Mouse (Mus musculus) neural tube, embryonic 13.5 days (tissue): Measurements from ENCODE around the gene Pck1. TPM values are rescaled to one million over a fixed set of nuclear protein-coding genes. Genes with fewer than 3 reads are reported as not detected.
A peak's percentile ranks its signal among the peaks of the same experiment; 100 is the strongest.
"Not testable (repeated sequence)": the region's sequence is repeated elsewhere in the genome, so short reads cannot be mapped to it uniquely, and the experiment has no call there.

Experiments
- ATAC-seq: fragments of 200-750 bp; cut with Nextera tagmentation; 2 replicates; pipeline ENCODE4 v1.8.0; 2017; ENCODE audit warnings: low read depth, mild to moderate bottlenecking, moderate TSS enrichment, moderate library complexity
- H3K27ac ChIP-seq: fragments of 300-500 bp; sonication (generic); replicated peaks from 2 replicates; pipeline ENCODE4 v1.5.1; 2015; ENCODE audit warnings: moderate library complexity, mild to moderate bottlenecking, inconsistent platforms
- H3K27me3 ChIP-seq: fragments of 300-500 bp; sonication (generic); 2 replicates; pipeline ENCODE4 v1.6.1; 2015; ENCODE audit warnings: mild to moderate bottlenecking, inconsistent platforms
- H3K36me3 ChIP-seq: fragments of 300-500 bp; sonication (generic); 2 replicates; pipeline ENCODE4 v1.6.1; 2015; ENCODE audit warnings: mild to moderate bottlenecking, inconsistent platforms
- H3K4me1 ChIP-seq: fragments of 300-500 bp; sonication (generic); replicated peaks from 2 replicates; pipeline ENCODE4 v1.6.1; 2015; ENCODE audit warnings: inconsistent platforms
- H3K4me2 ChIP-seq: fragments of 300-500 bp; sonication (generic); 2 replicates; pipeline ENCODE4 v1.6.1; 2015; ENCODE audit warnings: inconsistent platforms, mild to moderate bottlenecking, moderate library complexity
- H3K4me3 ChIP-seq: fragments of 300-500 bp; sonication (generic); 2 replicates; pipeline ENCODE4 v1.5.1; 2015; ENCODE audit warnings: mild to moderate bottlenecking, inconsistent platforms
- H3K9ac ChIP-seq: fragments of 300-500 bp; sonication (generic); 2 replicates; pipeline ENCODE4 v1.6.1; 2015; ENCODE audit warnings: moderate library complexity, mild to moderate bottlenecking, inconsistent platforms
- H3K9me3 ChIP-seq: fragments of 300-500 bp; sonication (generic); 2 replicates; pipeline ENCODE4 v1.6.1; 2016; ENCODE audit warnings: inconsistent platforms
- WGBS: fragments of 180-500 bp; shearing (Covaris S2); methylation state at CpG from one replicate; pipeline ENCODE4 v1.1.7; 2015; 5-methylcytosine and 5-hydroxymethylcytosine counted together
- polyA plus RNA-seq: library from polyadenylated mRNA; unstranded; fragments of >200 nt; fragmentation: Nextera tagmentation; extraction: Ambion mirVana; gene quantifications from 2 replicates; pipeline ENCODE4 v1.2.1, GENCODE M21; 2015

Gene Pck1
- polyA plus RNA-seq, result not detected in 2 replicates

DNA sequence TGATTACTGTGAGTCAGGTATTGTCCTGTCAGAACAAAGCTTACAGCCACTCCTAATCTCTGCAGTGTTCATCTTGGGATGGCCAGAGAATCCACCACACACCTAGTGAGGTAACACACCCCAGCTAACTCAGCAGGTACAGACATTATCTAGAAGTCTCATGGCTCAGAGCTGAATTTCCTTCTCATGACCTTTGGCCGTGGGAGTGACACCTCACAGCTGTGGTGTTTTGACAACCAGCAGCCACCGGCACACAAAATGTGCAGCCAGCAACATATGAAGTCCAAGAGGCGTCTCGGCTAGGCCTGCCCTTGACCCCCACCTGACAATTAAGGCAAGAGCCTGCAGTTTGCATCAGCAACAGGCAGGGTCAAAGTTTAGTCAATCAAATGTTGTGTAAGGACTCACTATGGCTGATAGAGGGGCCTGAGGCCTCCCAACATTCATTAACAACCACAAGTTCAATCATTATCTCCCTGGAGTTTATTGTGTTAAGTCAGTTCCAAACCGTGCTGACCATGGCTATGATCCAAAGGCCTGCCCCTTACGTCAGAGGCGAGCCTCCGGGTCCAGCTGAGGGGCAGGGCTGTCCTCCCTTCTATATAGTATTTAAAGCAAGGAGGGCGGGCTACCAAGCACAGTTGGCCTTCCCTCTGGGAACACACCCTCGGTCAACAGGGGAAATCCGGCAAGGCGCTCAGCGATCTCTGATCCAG lies at the start of gene Pck1:
TSS of gene Pck1 (plus strand) at position 613 of the 716 bp plus-strand sequence.
- H3K27ac ChIP-seq, result no peak within 1 kb of the TSS
- H3K4me1 ChIP-seq, result no peaks in the 10 kb centered on the region
- no peaks in the 10 kb centered on the region for H3K9me3 ChIP-seq
- 83% methylated on average over 13 of the region's 13 CpGs for WGBS
- no peaks in the 10 kb centered on the region for H3K36me3 ChIP-seq
- H3K4me3 ChIP-seq, result no peak within 1 kb of the TSS
- H3K4me2 ChIP-seq, result no peak within 1 kb of the TSS
- H3K27me3 ChIP-seq, result no peaks in the 10 kb centered on the region
- no peak for ATAC-seq
- H3K9ac ChIP-seq, result no peak within 1 kb of the TSS

DNA sequence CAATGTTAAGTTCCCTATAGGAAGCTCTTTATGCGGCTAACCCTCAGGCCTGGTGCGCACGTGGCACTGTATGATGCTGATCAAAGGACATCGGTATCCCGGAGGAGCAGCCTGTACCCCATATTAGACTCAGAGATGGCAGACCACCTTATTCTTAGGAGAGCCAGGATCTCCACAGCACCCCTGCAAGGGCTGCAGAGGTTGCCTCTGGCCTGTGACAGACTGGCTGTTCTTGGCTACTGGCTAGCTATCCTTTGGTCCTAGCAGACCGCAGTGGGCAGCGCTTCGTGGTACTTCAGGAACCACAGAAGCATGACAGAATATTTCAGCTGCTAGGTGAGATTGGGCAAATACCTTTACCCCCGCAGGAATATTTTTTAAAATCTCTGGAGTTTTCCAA lies 46.4 kb upstream of the Pck1 start:
- H3K9ac ChIP-seq, result no peak overlapping the region

GRCm38 (mm10) chr2:173106889-173107785 lies 45.7 kb upstream of the Pck1 start:
- ATAC-seq, result peak; percentile 32
- no peak overlapping the region for H3K27ac ChIP-seq
- H3K9me3 ChIP-seq, result no peaks in the 10 kb centered on the region
- no peaks in the 10 kb centered on the region for H3K36me3 ChIP-seq
- H3K4me3 ChIP-seq, result no peak overlapping the region
- no peak overlapping the region for H3K4me2 ChIP-seq
- 15% methylated on average over 14 of the region's 14 CpGs for WGBS
- H3K4me1 ChIP-seq, result no peaks in the 10 kb centered on the region
- H3K9ac ChIP-seq, result no peak overlapping the region
- H3K27me3 ChIP-seq, result peaks cover 26% of the 10 kb centered on the region

More for the DNA sequence above, 46.4 kb upstream of the Pck1 start:
- ATAC-seq, result no peak
- no peak overlapping the region for H3K4me2 ChIP-seq
- H3K4me3 ChIP-seq, result no peak overlapping the region
- H3K4me1 ChIP-seq, result no peaks in the 10 kb centered on the region
- H3K36me3 ChIP-seq, result no peaks in the 10 kb centered on the region
- peaks cover 33% of the 10 kb centered on the region for H3K27me3 ChIP-seq
- no peaks in the 10 kb centered on the region for H3K9me3 ChIP-seq
- H3K27ac ChIP-seq, result no peak overlapping the region
- WGBS, result 87% methylated on average over 9 of the region's 9 CpGs

DNA sequence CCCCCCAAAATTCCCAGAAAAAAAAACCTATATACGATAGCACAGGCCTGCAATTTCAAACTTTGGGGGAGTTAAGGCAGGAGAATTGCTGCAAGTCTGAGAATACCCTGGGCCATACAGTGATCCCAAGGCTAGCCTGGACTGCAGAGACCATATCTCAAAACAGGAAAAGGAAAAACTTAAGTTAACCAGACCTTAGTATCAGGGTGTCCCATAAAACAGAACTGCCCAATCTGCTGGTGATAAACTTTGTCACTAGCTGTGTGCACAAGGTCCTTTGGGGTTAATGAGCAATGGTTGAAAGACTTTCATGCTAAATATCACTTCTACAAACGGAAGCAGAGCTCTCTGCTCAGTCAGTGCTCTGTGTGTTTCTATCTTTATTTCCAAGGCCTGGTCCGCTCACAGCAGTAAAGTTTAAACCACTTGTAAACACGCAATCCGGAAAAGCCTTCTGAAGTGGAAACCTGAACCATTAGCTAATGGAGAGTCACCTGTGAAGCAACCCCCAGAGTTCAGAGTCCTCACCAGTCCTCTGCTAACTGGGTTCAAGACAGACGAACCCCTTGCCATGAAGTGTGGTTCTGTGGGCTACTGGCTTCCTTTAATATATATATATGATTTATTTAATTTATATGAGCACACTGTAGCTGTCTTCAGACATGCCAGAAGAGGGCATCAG lies 44.2 kb upstream of the Pck1 start:
- Histone ChIP-seq H3K36me3 (no peaks in the 10 kb centered on the region), H3K27ac (no peak overlapping the region), H3K9me3 (no peaks in the 10 kb centered on the region), H3K4me2 (no peak overlapping the region), H3K9ac (no peak overlapping the region), H3K4me3 (no peak overlapping the region), H3K4me1 (no peaks in the 10 kb centered on the region), H3K27me3 (peaks cover 26% of the 10 kb centered on the region)
- 82% methylated on average over 6 of the region's 6 CpGs for WGBS
- no peak for ATAC-seq

DNA sequence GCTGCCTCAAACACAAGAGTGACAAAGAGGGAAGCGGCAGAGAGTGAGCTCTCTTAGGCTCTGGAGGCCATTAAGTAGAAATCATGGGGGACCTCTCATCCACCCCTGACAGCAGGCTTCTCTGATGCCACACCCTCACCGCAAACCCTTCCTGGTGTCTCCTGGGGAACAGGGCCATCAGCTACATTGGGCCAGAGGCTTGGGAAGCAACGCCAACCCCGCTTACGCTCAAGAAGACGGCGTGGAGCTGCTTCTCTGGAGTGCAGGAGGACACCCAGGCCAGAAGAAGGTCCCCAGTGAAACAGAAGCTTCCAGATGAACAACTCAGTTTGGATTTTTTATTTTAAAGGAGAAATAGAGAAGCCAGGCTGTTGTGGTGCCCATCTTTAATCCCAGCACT lies 43.3 kb upstream of the Pck1 start:
- no peak for ATAC-seq
- Histone ChIP-seq H3K4me2 (no peak overlapping the region), H3K9me3 (no peaks in the 10 kb centered on the region), H3K27ac (no peak overlapping the region), H3K9ac (no peak overlapping the region), H3K36me3 (no peaks in the 10 kb centered on the region), H3K4me3 (no peak overlapping the region), H3K4me1 (no peaks in the 10 kb centered on the region), H3K27me3 (peaks cover 26% of the 10 kb centered on the region)
- WGBS, result 91% methylated on average over 7 of the region's 7 CpGs

GRCm38 (mm10) chr2:173110571-173110970 lies 42.3 kb upstream of the Pck1 start:
- WGBS, result 86% methylated on average over 9 of the region's 9 CpGs

GRCm38 (mm10) chr2:173113796-173114195 lies 39.1 kb upstream of the Pck1 start:
- not testable (repeated sequence) for ATAC-seq, H3K27me3 ChIP-seq, H3K9ac ChIP-seq, H3K9me3 ChIP-seq, H3K27ac ChIP-seq, H3K4me3 ChIP-seq, H3K4me2 ChIP-seq, H3K36me3 ChIP-seq, H3K4me1 ChIP-seq
- 57% methylated on average over 3 of the region's 3 CpGs for WGBS

More at GRCm38 (mm10) chr2:173110571-173110970, 42.3 kb upstream of the Pck1 start:
- Histone ChIP-seq H3K4me1 (no peaks in the 10 kb centered on the region), H3K4me3 (no peak overlapping the region), H3K4me2 (no peak overlapping the region), H3K36me3 (no peaks in the 10 kb centered on the region), H3K9me3 (0 out of 2 replicates have a peak, but pooled peaks cover 4% of the 10 kb centered on the region), H3K27me3 (peaks cover 23% of the 10 kb centered on the region), H3K9ac (no peak overlapping the region), H3K27ac (no peak overlapping the region)
- ATAC-seq, result no peak

DNA sequence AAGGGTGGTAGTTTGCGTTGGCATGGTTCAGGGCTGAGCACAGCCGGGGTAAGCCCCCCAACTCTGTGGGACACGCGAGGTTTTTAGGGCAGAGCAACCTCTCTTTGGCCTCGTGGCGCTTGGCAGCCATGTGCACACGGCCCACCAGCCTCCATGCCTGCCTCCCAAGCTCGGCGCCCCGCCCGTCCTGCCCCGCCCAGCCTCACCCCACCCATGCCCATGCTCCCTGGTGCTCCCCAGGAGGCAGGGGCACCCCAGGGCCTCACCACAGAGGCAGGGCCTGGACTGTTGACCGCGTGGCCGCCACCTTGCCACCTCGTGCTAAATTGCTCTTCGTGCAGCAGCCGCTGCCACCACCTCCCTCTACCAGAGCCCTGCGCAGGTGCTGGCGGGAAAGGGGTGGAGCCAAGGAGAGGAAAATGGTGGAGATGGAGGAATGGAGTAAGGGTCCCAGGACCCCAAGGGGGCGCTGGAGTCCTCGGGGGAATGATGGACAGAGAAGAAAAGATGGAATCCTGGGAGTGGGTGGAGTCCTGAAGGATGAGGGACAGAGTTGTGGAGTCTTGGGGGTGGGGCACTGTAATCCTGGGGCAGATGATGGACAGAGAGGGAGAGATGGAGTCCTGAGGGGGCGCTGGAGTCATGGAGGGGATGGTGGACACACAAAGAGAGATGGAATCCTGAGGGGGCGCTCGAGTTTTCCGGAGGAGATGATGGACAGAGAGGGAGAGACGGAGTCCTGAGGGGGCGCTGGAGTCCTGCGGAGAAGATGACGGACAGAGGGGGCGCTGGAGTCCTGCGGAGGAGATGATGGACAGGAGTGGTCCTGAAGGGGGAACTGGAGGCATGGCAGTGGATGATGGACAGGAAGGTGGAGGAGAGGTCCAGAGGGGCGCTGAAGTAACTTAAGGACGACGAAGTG lies 33.6 kb upstream of the Pck1 start, which contains the start of gene Ctcfl:
TSS of gene Ctcfl (minus strand) at position 503 of the 922 bp plus-strand sequence.
- Histone ChIP-seq H3K27ac (no peak within 1 kb of the TSS), H3K27me3 (no peaks in the 10 kb centered on the region; the same call in 1 of the 2 replicates), H3K9me3 (0 out of 2 replicates have a peak, but pooled peaks cover 6% of the 10 kb centered on the region), H3K36me3 (no peaks in the 10 kb centered on the region), H3K4me1 (peaks cover 6% of the 10 kb centered on the region; the same call in 1 of the 2 replicates), H3K4me2 (no peak within 1 kb of the TSS), H3K9ac (no peak within 1 kb of the TSS), H3K4me3 (no peak within 1 kb of the TSS)
- WGBS, result 88% methylated on average over 35 of the region's 35 CpGs
- no peak for ATAC-seq

- not testable (repeated sequence) for ATAC-seq, H3K36me3 ChIP-seq, H3K4me2 ChIP-seq
Observed at GRCm38 (mm10) chr2:173120117-173120516, 32.7 kb upstream of the Pck1 start.

DNA sequence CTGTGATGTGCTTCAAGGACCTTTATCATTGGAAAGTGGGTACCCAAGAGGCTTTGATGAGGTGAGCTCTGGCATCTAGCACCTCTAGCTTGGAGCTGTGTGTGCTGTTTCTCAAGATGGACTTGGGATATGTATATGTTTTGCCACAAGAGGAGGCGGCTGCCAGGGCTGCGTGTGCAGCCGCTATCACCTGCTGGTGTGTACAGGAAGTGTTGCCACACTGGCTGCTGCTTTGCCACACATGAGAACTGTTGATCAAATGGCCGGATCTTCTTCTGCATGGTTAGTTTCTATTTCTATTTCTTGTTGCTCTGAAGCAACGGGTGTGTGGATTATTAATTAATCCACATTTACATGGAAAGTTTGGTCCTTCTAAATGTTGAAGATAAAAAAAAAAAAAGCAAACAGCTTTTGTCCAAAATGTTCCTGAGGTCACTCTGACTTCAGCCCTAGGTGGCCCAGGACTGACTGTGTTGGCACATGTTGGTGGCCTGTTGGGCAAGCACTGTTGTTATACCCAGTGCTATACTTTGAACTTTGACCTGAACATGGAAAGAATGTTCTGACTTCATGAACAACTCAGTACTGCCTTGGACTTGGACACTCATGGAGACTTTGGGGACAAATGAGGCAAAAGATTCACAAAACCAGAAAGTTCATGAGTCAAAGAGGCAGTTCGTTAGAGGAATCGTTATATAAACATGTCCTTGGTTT lies 28.7 kb upstream of the Pck1 start:
- no peak overlapping the region for H3K4me2 ChIP-seq
- WGBS, result 92% methylated on average over 7 of the region's 7 CpGs
- no peaks in the 10 kb centered on the region for H3K36me3 ChIP-seq
- H3K4me1 ChIP-seq, result no peaks in the 10 kb centered on the region
- H3K4me3 ChIP-seq, result no peak overlapping the region
- no peak for ATAC-seq
- no peaks in the 10 kb centered on the region for H3K9me3 ChIP-seq
- no peak overlapping the region for H3K9ac ChIP-seq
- no peaks in the 10 kb centered on the region; the same call in 1 of the 2 replicates for H3K27me3 ChIP-seq
- H3K27ac ChIP-seq, result no peak overlapping the region

More at GRCm38 (mm10) chr2:173120117-173120516, 32.7 kb upstream of the Pck1 start:
- 70% methylated on average over 4 of the region's 4 CpGs for WGBS
- H3K9ac ChIP-seq, H3K9me3 ChIP-seq, H3K27ac ChIP-seq, H3K27me3 ChIP-seq, H3K4me1 ChIP-seq, H3K4me3 ChIP-seq: not testable (repeated sequence)
